ENCODE assay signal across 13 mouse cellular contexts in the genomic region with DNA sequence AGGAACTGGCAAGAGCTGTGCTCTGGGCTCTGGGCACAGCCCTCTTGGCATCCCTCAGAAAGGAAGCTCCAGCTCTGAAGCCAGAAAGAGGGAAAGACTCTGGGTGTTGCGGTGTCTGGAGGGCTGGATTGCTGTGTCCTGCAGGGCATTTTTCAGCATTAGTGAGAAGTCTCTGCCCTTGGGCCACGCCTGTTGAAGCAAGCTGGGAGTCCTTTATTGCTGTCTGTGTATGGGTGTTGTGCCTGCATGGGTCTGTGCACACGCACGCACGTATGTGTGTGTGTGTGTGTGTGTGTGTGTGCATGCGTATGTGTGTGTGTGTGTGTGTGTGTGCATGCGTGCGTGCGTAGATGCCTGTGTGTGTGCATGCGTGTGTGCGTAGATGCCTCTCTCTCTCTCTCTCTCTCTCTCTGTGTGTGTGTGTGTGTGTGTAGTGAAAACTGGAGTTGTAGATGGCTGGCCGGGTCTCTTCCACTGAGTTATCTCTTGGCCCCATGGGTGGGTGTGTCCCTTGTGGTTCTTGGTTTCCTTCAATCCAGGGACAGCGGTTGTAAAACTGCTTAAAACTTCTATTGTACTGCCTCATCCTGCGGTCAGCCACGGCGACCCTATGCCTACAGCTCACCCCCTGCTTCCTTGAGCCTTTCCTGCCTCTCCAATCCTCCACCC. TPM values are rescaled to one million over a fixed set of nuclear protein-coding genes. Genes with fewer than 3 reads are reported as not detected.
DNase-seq lines count a peak whose midpoint lies in the region; ATAC-seq and TF ChIP-seq lines count a peak whose summit lies in the region.
"Had no signal": no experiment of that assay in that cellular context is flagged by ENCODE, and none has a peak within 500 bp of the region (broad histone marks: within the 10 kb centered on the region; RNA-seq: fewer than 3 reads in every experiment).

No protein-coding gene starts in this region.

- no peak for TF ChIP-seq POLR2A in bone marrow, adult 2 months (IDR thresholded peaks at IDR 0.05; ENCODE audit: borderline replicate concordance, control insufficient read depth, low read depth, low read length)

- H3K4me2 ChIP-seq in kidney, postnatal 0 days (ENCODE audit: low read length) = no peak overlapping the region
- peak overlapping the region; percentile 24 for H3K4me2 ChIP-seq in liver, postnatal 0 days (ENCODE audit: low read depth, low read length)
- H3K4me2 ChIP-seq: forebrain, embryonic 15.5 days; limb, embryonic 12.5 days; midbrain, embryonic 15.5 days had no signal

- H3K4me3 ChIP-seq in kidney, postnatal 0 days (replicated peaks; ENCODE audit: low read depth, low read length) = no peak overlapping the region
- H3K4me3 ChIP-seq in bone marrow, adult 2 months (replicated peaks; ENCODE audit: control insufficient read depth, low read depth, low read length) = no peak overlapping the region
- no peak overlapping the region for H3K4me3 ChIP-seq in liver, postnatal 0 days (ENCODE audit: low read depth, low read length)
- H3K4me3 ChIP-seq: forebrain, embryonic 15.5 days; limb, embryonic 12.5 days; midbrain, embryonic 15.5 days had no signal

- TF ChIP-seq EP300 in liver, postnatal 0 days (IDR thresholded peaks at IDR 0.05; ENCODE audit: low read depth) = no peak

- 71% methylated on average over 16 of the region's 16 CpGs for WGBS in kidney, postnatal 0 days
- WGBS in bone marrow, adult 2 months = 29% methylated on average over 16 of the region's 16 CpGs
- 40% methylated on average over 16 of the region's 16 CpGs for WGBS in liver, postnatal 0 days (ENCODE audit: insufficient replicate concordance)

- 0 out of 2 replicates have a peak, but pooled peaks cover 5% of the 10 kb centered on the region for H3K4me1 ChIP-seq in kidney, postnatal 0 days (replicated peaks; ENCODE audit: insufficient read depth, low read length)
- peaks cover 2% of the 10 kb centered on the region; the same call in 1 of the 2 replicates for H3K4me1 ChIP-seq in bone marrow, adult 2 months (ENCODE audit: control insufficient read depth, insufficient read depth, low read length)
- H3K4me1 ChIP-seq in liver, postnatal 0 days (ENCODE audit: insufficient read depth) = peaks cover 6% of the 10 kb centered on the region
- H3K4me1 ChIP-seq: forebrain, embryonic 15.5 days; midbrain, embryonic 15.5 days had no signal

- TF ChIP-seq CTCF in kidney, postnatal 0 days (IDR thresholded peaks at IDR 0.05; ENCODE audit: low read depth) = no peak
- TF ChIP-seq CTCF in bone marrow, adult 2 months (IDR thresholded peaks at IDR 0.05; ENCODE audit: control insufficient read depth, insufficient read depth, low read length) = no peak
- no peak for TF ChIP-seq CTCF in liver, postnatal 0 days (IDR thresholded peaks at IDR 0.05; ENCODE audit: low read depth)

- H3K36me3 ChIP-seq in kidney, postnatal 0 days (ENCODE audit: insufficient read depth, low read length) = peaks cover 51% of the 10 kb centered on the region
- H3K36me3 ChIP-seq in liver, postnatal 0 days (replicated peaks; ENCODE audit: insufficient read depth, low read length) = peaks cover 11% of the 10 kb centered on the region

- H3K27me3 ChIP-seq in kidney, postnatal 0 days (ENCODE audit: insufficient read depth, low read length) = no peaks in the 10 kb centered on the region
- H3K27me3 ChIP-seq in liver, postnatal 0 days (ENCODE audit: insufficient read depth, low read length) = no peaks in the 10 kb centered on the region
- H3K27me3 ChIP-seq: CH12.LX; forebrain, embryonic 15.5 days; limb, embryonic 12.5 days; midbrain, embryonic 15.5 days had no signal

- H3K27ac ChIP-seq in kidney, postnatal 0 days = 0 out of 2 replicates have a peak overlapping the region, but pooled peaks have one; percentile 36
- peak overlapping the region; percentile 37; the same call in 1 of the 2 replicates for H3K27ac ChIP-seq in bone marrow, adult 2 months (ENCODE audit: control insufficient read depth, insufficient read depth, low read depth, low read length, poor library complexity)
- H3K27ac ChIP-seq in liver, postnatal 0 days (ENCODE audit: low read depth) = peak overlapping the region; percentile 48; the same call in 1 of the 2 replicates
- H3K27ac ChIP-seq: forebrain, embryonic 15.5 days; limb, embryonic 12.5 days; midbrain, embryonic 15.5 days had no signal

- DNase-seq in kidney, postnatal 0 days (ENCODE audit: low spot score) = no peak
- no peak for DNase-seq in kidney, adult 8-10 months
- peak; percentile 42 for DNase-seq in liver, postnatal 0 days
- DNase-seq in lung, adult 18-20 months = no peak
- DNase-seq in spleen, adult 18-20 months = no peak
- DNase-seq: cerebellum, adult 9-10 months; gastrocnemius, postnatal 36 days had no signal

- no peak overlapping the region for H3K9ac ChIP-seq in kidney, postnatal 0 days (ENCODE audit: low read depth, low read length)
- H3K9ac ChIP-seq in liver, postnatal 0 days (replicated peaks) = no peak overlapping the region
- H3K9ac ChIP-seq: forebrain, embryonic 15.5 days; limb, embryonic 12.5 days; midbrain, embryonic 15.5 days had no signal

- no peak for ATAC-seq in kidney, postnatal 0 days (replicated peaks; ENCODE audit: low FRiP score, low read depth)
- ATAC-seq in erythroid progenitor cell, adult 5-6 weeks (replicated peaks; ENCODE audit: low FRiP score, poor library complexity, severe bottlenecking) = peak; percentile 68
- peak; percentile 88 for ATAC-seq in liver, postnatal 0 days
- ATAC-seq: forebrain, embryonic 15.5 days; midbrain, embryonic 15.5 days had no signal

- no peaks in the 10 kb centered on the region for H3K9me3 ChIP-seq in kidney, postnatal 0 days (replicated peaks; ENCODE audit: low read length)
- H3K9me3 ChIP-seq in liver, postnatal 0 days (ENCODE audit: low read length) = no peaks in the 10 kb centered on the region
- H3K9me3 ChIP-seq: forebrain, embryonic 15.5 days; limb, embryonic 12.5 days; midbrain, embryonic 15.5 days had no signal

RNA-seq across cellular contexts. Expression of gene Nectin2, which starts 13.8 kb away (rescaled TPM):
- 112 and 114 TPM in 2 replicates for polyA plus RNA-seq in kidney, postnatal 0 days (2015; fragmentation: Nextera tagmentation; extraction: Ambion mirVana)
- 1.9 and 4.7 TPM in 2 replicates for polyA plus RNA-seq in bone marrow, adult 2 months (2011; ENCODE audit: insufficient read depth, insufficient read length, low replicate concordance, missing spikeins)
- total RNA-seq in erythroid progenitor cell, adult 5-6 weeks (2015; ENCODE audit: low replicate concordance) = not detected in 2 replicates
- total RNA-seq in erythroid progenitor cell, adult 5-6 weeks (2017; ENCODE audit: low replicate concordance) = 0.64 TPM in 1 of 2 replicates, not detected in the other
- polyA plus RNA-seq in liver, postnatal 0 days (2015; fragmentation: Nextera tagmentation; extraction: Ambion mirVana) = 51.0 and 51.3 TPM in 2 replicates

RNA-seq across cellular contexts. Expression of gene Tomm40, which starts 21.3 kb away (rescaled TPM):
- polyA plus RNA-seq in kidney, postnatal 0 days (2015; fragmentation: Nextera tagmentation; extraction: Ambion mirVana) = 163 and 167 TPM in 2 replicates
- polyA plus RNA-seq in bone marrow, adult 2 months (2011; ENCODE audit: insufficient read depth, insufficient read length, low replicate concordance, missing spikeins) = 19.2 and 19.3 TPM in 2 replicates
- total RNA-seq in erythroid progenitor cell, adult 5-6 weeks (2015; ENCODE audit: low replicate concordance) = 14.7 and 16.9 TPM in 2 replicates
- 8.9 and 10.4 TPM in 2 replicates for total RNA-seq in erythroid progenitor cell, adult 5-6 weeks (2017; ENCODE audit: low replicate concordance)
- polyA plus RNA-seq in liver, postnatal 0 days (2015; fragmentation: Nextera tagmentation; extraction: Ambion mirVana) = 81.5 and 83.6 TPM in 2 replicates

RNA-seq across cellular contexts. Expression of gene Bcam, which starts 34.3 kb away (rescaled TPM):
- 378 and 394 TPM in 2 replicates for polyA plus RNA-seq in kidney, postnatal 0 days (2015; fragmentation: Nextera tagmentation; extraction: Ambion mirVana)
- 0.79 and 4.5 TPM in 2 replicates for polyA plus RNA-seq in bone marrow, adult 2 months (2011; ENCODE audit: insufficient read depth, insufficient read length, low replicate concordance, missing spikeins)
- total RNA-seq in erythroid progenitor cell, adult 5-6 weeks (2015; ENCODE audit: low replicate concordance) = not detected in 2 replicates
- not detected in 2 replicates for total RNA-seq in erythroid progenitor cell, adult 5-6 weeks (2017; ENCODE audit: low replicate concordance)
- polyA plus RNA-seq in liver, postnatal 0 days (2015; fragmentation: Nextera tagmentation; extraction: Ambion mirVana) = 8.8 and 9.3 TPM in 2 replicates

RNA-seq across cellular contexts. Expression of gene Apoe, which starts 37.5 kb away (rescaled TPM):
- polyA plus RNA-seq in kidney, postnatal 0 days (2015; fragmentation: Nextera tagmentation; extraction: Ambion mirVana) = 511 and 585 TPM in 2 replicates
- 205 and 422 TPM in 2 replicates for polyA plus RNA-seq in bone marrow, adult 2 months (2011; ENCODE audit: insufficient read depth, insufficient read length, low replicate concordance, missing spikeins)
- 49.9 and 66.0 TPM in 2 replicates for total RNA-seq in erythroid progenitor cell, adult 5-6 weeks (2015; ENCODE audit: low replicate concordance)
- 260 and 282 TPM in 2 replicates for total RNA-seq in erythroid progenitor cell, adult 5-6 weeks (2017; ENCODE audit: low replicate concordance)
- polyA plus RNA-seq in liver, postnatal 0 days (2015; fragmentation: Nextera tagmentation; extraction: Ambion mirVana) = 20,006 and 20,209 TPM in 2 replicates

RNA-seq across cellular contexts. Expression of gene Apoc1, which starts 44.1 kb away (rescaled TPM):
- 37.1 and 48.4 TPM in 2 replicates for polyA plus RNA-seq in kidney, postnatal 0 days (2015; fragmentation: Nextera tagmentation; extraction: Ambion mirVana)
- 48.3 and 137 TPM in 2 replicates for polyA plus RNA-seq in bone marrow, adult 2 months (2011; ENCODE audit: insufficient read depth, insufficient read length, low replicate concordance, missing spikeins)
- 28.1 TPM in 1 of 2 replicates, not detected in the other for total RNA-seq in erythroid progenitor cell, adult 5-6 weeks (2015; ENCODE audit: low replicate concordance)
- not detected in 2 replicates for total RNA-seq in erythroid progenitor cell, adult 5-6 weeks (2017; ENCODE audit: low replicate concordance)
- 5,234 and 5,457 TPM in 2 replicates for polyA plus RNA-seq in liver, postnatal 0 days (2015; fragmentation: Nextera tagmentation; extraction: Ambion mirVana)
- total RNA-seq: CH12.LX had no signal

Comparison
In these comparisons a context has a peak if more than half of its experiments do, and no peak if none do; other contexts are left out.
1. RNA of gene Bcam, which starts 34.3 kb away (polyA plus RNA-seq): 378 to 394 TPM in kidney, postnatal 0 days; 8.8 to 9.3 TPM in liver, postnatal 0 days and 0.79 to 4.5 TPM in bone marrow, adult 2 months; every median in the first group is over 10 times any median in the second.
2. Peak in every context shown above with its lines, with median percentiles within 50 percentile points of each other: H3K27ac ChIP-seq.